Mouse (Mus musculus): ENCODE data around the gene Fndc3b. TPM values are rescaled to one million over a fixed set of nuclear protein-coding genes. Genes with fewer than 3 reads are reported as not detected.

Gene Fndc3b
- polyA plus RNA-seq, 1 experiment from 2014 or later = 4.0 TPM

Small RNA genes lying within 50 kb of the gene (microRNA-seq; reads per million reads assigned to microRNA genes)
- gene Mir3092 (ENCODE audit: borderline number of aligned reads) = not detected

Other genes with a start within 250 kb of the Fndc3b start
- 1.2 and 1.3 TPM in 2 replicates for gene Tmem212, start 185.1 kb upstream of the Fndc3b start, polyA plus RNA-seq (2015; fragmentation: Nextera tagmentation; extraction: Ambion mirVana)
- gene Pld1, start 227.4 kb upstream of the Fndc3b start, polyA plus RNA-seq (2015; fragmentation: Nextera tagmentation; extraction: Ambion mirVana) = 3.6 and 4.8 TPM in 2 replicates

All from thymus, postnatal 0 days (tissue).